Mouse (Mus musculus): ENCODE data around the gene Lpgat1.

Gene Lpgat1

DNA sequence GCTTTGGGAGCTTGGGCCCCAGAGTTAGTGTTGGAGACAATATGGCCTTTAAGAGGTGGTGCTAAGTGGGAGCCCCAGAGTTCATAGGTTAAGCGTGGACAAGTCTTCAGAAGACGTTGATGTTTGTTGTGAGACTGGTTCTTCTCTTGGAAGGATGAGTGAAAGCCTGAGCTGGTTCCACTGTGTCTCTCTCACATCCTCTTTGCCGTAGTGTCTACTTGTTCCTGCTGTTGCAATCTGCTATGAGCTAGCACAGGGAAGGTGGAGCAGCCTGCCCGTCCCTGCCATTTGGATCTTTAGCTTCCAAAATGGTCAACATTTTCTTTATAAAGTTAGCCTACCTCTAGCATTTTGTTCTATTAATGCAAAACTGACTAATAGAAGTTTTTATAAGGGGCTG lies 16.2 kb downstream of the Lpgat1 start:
- CTCF ChIA-PET: interaction anchor here (0.7 kb wide), 1 partner anchor 381 kb away, joined by 3 read pairs; no protein-coding TSS in a partner anchor

DNA sequence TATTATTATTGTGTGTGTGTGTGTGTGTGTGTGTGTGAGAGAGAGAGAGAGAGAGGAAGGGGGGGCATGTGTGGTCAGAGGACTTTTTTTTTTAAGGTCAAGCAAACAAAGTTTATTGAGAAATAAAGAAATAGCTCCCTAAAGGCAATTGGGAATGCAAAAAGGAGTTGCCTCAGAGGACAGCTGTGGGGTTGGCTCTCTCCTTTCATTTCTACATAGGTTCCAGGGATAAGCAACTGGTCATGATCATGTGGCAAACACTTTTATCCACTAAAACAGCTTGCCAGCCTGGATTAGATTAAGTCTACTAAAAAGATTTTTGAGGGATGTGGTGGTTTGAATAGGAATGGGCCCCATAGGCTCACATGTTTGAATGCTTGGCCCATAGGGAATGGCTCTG lies 18.8 kb downstream of the Lpgat1 start:
- CTCF ChIA-PET: no interaction called here

DNA sequence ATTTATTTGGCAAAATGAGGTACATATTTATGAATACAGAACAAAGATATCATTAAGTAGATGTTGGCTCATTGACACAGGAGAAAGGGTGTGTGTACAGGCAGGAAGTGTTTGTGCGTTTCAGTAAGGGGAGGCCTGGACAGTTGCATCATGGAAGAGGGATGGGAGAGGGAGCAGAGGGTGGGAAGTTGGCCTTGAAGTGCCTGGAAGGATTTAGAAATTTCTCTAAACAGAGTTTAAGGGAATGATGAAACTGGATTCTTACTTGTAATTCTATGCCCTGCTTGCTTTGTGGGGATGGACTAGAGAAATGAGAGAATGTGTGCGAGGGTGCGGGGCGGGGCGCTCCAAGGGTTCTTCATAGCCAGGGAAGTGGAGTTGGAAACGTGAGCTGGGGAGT lies 20.2 kb downstream of the Lpgat1 start:
- CTCF ChIA-PET: no interaction called here

DNA sequence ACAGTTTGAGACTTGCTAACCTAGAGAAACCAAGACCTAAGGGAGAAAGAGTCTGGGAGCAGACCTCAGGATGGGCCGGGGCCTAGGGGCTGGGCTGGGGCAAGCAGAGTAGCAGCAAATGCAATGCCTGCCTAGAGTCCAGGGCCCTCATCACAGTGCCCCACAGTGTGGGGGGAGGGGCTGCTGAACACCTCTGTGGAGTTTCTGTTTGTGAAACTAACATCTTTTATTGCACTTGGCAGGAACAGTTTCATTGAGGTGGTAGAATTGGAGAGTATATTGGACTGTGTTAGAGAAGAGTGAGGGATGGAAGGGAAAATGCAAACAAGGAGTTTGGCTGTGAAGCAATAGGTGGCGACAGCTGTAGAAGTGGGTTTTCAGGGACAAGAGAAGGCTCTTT lies 21.1 kb downstream of the Lpgat1 start:
- CTCF ChIA-PET: no interaction called here

DNA sequence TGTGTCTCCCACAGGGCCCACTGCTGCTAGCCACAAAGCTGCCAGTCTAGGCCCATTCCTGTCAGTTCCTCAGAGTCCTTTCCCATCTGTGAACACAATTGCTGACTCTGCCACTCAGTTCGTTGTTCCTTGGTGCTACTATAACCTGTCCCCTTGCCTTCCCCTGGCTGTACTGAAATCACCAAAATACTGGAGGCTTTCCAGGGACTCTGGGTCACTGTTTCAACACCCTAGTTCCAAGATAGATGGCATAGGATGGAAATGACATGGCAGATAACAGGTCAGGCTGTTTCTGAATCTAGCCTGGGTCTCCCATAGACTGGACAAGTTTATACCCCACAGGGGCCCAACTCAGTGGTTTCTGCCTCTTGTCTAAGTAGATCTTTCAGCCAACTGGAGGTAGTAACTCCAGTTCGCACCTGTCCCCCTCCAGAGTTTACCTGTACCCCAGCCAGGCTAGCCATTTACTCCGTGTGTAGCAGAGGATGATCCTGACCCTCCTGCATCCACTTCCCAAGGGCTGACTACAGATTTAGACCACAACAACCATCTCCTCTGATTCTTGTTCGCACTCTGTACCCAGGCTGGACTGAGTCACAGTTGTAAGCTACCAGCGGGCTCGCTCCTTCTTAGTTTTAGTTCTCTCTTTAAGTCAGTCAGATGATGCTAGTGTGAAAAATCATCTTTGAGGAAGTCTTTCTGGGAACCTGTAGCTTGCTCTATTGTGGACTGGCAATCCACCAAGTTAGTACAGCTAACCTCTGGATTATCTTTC lies 23.1 kb downstream of the Lpgat1 start:
- CTCF ChIA-PET: interaction anchor here (0.8 kb wide), 1 partner anchor 77 kb away, joined by 3 read pairs; no protein-coding TSS in a partner anchor

DNA sequence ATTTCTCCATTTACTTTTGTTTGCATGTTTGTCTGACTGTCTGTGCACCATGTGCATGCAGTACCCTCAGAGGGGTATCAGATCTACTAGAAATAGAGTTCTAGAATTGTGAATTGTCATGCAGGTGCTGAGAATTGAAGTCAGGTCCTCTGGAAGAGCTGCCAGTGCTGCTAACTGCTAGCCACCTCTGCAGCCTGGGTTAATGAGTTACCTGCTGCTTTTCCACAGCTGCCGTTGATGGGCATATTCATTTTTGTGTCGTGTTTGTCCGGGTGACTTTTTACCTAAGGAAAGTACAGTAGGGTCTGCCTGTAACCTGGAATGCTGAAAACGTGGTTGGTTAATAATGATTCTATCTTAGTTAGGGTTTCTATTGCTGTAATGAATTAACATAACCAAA lies 24.0 kb downstream of the Lpgat1 start:
- CTCF ChIA-PET: no interaction called here

DNA sequence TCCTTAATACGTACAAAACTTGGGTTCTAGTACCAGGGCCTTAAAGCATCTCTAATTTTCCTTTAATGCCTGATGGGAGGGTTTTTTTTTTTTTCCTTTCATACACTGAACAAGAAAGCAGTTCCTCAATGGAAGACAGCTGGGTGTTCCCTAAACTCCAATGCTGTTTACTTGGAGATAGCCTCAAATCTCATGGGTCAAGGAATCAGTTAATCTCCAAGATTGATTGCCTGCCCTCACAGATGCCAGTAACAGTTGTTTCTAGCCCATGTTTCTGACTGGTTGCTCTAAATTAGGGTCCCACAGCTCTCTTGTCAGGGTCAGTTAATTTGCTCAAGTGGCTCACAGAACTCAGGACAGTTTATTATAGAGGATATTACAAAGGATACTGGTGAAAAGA lies 30.8 kb downstream of the Lpgat1 start:
- CTCF ChIA-PET: no interaction called here

DNA sequence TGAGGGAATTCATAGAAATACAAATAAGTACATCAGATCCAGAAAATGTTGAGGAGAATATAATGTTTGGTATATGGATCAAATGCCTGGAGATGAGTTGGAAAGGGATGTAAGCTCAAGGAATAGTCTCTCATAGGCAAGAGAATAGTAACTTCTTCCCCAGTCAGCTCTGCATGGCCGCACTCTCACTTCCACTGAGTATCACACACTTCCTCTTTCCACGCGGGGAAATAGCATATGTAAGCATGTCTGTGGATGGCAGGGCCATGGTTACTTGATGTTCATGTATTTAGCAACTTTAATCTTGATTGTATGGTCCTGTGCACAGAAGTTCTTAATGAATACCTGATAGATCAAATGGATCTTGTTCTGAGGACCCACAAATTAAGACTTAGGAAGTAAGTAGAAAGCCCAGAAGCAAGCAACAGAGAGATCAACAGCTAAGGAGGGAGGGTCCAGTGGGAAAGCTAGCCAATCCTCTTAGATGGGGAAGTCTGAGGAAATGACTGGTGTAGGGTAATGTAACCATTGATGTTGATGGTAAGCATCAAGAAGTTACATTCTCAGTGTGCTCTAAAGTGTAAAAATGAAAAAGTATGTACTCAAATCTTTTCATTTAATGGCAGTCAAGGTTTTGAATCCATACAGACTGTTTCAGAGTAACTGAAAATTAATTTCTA lies 39.0 kb downstream of the Lpgat1 start:
- CTCF ChIA-PET: interaction anchor here (1.3 kb wide), 1 partner anchor 32 kb away, joined by 3 read pairs; no protein-coding TSS in a partner anchor

DNA sequence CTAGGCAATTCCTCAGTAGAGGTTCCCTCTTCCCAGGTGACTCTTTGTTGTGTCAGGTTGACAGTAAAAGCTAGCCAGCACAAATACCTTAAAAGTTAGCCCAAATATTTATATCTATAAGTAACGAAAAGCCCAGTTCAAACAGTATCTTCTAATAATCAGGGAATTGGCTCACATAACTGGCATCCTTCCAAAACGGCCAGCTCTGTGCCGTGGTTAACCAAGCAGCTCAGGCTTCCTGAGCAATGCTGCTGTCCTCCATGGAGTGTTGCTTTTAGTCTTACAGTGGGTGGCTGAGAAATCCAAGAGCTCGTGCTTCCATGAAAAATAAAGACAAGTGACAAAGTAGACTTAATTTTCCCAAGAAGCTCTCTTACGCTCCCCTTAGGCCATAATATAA lies 56.5 kb downstream of the Lpgat1 start:
- CTCF ChIA-PET: interaction anchor here (0.7 kb wide), 1 partner anchor 198 kb away, joined by 3 read pairs; no protein-coding TSS in a partner anchor

DNA sequence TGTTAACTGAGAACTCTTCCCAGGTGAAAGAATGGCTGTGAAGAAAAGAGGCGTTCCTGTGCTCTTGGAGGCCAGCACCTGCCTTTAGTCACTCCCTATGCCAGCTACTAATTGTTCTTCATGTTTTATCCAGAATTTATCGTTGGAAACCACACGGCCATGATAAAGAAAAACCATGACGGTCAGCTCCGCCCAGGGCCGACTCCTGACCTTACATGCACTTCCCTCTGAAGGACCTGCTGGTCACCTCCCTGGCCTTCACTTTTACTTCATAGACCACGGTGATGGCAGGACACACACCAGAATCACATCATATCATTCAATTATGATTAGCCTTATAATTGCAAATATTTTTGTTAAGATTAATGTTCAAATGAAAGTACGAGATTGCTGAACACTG lies 57.5 kb downstream of the Lpgat1 start:
- CTCF ChIA-PET: interaction anchor here (0.7 kb wide), 1 partner anchor 199 kb away, joined by 3 read pairs; no protein-coding TSS in a partner anchor

DNA sequence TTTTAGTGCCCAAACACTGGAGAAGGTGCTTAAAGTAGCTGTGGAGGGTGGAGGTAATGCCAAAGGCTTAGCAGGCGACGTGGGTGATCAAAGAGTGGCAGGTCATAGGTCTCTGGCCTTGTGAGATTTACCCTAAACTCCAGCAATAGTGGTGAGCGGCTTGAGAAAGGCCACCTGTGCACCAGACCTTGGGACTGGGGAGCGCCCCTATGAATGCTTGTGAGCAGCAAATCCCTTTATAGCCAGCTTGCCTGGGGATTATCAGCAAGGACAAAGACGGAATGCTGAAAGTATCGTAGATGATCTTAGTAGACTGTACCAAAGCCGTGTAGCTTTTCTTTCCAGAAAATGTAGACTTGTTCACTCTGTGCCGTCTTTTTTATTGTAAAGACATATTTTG lies 59.9 kb downstream of the Lpgat1 start:
- CTCF ChIA-PET: no interaction called here

DNA sequence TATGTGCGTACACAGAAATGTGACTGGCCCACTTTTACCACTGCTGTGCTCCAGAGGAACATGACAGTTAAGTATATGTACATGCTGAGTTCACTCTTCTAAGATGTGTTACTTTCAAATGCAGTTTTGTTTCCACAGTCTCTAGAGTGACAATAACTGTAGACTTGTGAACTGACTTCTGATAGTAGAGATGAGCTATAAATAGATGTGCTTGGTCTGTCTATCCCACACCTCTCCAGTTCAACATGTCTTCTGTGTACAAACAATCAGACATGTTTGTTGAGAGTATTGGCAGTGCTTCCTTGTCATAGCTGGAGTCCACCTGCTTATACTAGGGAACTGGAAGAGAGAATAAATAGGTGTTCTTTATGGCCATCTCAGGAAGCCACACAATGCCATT lies 62.8 kb downstream of the Lpgat1 start:
- CTCF ChIA-PET: no interaction called here

DNA sequence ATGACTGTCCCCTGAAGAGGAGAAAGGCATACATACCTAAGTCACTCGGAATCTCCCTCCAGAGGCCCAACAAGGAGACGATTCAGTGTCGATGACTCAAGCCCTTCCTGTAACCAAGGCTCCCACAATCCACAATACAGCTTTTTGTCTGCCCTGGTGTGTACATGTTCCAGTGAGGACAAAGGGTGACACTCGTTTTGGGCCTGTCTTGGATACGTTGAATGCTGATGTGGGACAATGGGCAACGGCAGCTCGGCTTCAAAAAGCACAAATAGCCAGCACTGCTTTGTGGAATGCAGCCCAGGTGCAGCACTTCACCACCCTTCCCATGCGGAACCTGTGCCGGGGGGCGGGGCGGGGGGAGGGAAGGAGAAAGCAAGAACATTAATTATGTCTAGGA lies 67.5 kb downstream of the Lpgat1 start:
- CTCF ChIA-PET: no interaction called here

DNA sequence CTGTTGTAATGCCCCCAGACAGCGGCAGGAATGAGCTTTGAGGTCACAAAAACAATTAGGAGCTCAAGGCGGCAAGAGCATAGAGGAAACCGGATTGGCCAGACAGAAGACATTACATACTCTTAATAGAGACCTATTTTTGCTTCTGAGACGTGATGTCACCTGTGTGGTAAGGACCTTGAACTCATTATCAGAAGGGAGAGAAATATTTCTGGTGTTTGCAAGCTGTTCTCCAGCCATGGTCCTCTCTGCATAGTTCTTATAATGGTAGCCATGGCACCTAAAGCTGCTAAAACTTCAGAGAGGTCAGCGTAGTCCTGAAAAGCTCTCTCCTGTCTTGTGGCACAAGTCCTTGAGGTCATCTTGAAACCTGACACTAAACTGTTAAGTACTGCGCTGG lies 68.6 kb downstream of the Lpgat1 start:
- CTCF ChIA-PET: no interaction called here

DNA sequence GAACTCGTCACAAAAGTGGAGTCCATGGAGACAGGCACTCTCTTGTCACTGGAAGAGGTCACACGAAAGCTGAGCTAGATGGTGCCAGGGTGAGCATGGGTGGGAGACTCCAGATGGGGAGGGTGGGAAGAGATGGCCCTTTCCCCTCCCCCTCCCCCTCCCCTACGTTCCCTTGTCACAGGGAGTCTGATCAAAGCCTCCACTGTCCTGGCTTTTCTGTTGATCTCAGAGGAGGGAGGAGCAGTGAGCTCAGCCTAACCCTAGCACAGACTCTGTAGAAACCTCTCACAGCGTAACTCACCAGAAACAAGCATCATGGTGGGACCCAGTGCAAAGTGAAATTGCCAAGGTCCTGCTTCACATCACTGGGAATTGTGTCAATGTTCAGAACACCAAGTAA lies 69.7 kb downstream of the Lpgat1 start:
- CTCF ChIA-PET: interaction anchor here (0.6 kb wide), 1 partner anchor 478 kb away, joined by 4 read pairs; no protein-coding TSS in a partner anchor

DNA sequence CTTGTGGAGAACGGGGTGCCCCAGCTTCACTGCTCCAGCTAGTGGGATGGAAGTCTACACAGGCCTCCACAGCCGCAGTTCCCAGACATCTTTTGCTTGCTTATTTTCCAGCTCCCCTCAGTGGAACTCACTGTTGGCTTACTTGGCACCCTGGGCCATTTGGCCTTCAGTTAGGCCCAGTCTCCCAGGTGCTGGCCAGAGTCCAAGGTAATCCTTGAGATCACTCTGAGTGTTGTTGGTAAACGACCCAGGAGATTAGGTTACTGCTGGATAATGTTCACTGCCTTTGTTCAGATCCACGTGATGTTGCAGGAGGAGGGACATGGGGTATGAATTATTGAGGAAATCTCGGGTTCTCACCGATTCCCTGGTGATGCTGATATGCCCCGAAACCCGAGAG lies 75.4 kb downstream of the Lpgat1 start:
- CTCF ChIA-PET: no interaction called here

DNA sequence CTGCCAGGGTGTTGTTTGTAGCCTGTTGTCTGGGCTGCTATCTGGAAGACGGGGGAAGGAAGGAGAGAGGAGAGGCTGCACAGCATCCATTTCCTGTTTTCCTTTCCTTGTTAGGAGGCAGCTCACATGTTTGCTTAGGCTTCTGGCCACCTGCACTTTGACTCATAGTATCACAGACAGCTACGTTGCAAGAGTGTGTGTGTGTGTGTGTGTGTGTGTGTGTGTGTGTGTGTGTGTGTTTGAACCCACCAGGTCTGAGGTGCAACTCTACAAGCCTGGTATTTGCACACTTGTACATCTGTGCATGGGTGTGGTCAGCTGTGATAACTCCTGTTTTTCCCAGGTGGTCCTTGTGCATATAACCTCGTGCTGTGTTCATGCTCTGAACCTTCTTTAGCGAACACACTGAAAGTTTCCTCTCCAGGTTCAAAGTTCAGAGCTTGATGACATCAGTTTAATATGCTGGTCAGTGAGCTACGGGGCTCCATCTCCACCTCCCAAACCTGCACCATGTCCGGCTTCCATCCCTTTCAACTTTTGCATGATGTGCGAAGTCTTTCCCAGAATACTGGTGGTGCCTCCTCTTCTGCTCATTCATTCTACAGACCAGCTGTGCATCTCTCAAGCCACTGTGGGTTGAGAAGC lies 76.4 kb downstream of the Lpgat1 start:
- CTCF ChIA-PET: no interaction called here

DNA sequence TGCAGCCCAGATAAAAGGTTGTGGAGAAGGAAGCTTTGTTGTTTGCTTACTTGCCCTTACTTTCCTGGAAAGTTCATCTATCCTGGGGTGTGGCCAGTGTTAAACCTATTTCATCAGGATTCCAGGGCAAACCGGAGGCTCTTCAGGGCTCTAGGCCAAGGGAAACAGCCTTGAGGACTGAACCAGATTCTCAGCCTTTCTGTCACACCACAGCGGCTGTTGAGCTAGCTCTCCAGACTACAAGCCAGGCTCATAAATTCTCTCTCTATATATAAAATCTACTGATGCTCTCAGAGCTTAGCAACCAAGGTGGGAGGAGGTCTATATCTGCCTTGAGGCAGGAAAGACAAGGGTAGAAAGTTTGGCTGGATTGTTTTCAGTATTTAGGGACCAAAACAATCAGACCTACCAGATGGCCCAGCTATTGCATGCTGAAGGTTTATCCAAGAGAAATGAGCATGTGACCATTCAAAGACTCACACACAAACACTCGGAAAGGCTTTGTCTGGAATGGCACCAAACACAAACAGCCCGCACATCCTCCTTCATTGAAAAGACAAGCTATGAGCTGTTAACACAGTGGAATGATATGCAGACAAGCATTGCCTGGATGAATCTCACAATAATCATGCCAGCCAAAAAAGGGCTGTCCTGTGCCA lies 78.7 kb downstream of the Lpgat1 start:
- CTCF ChIA-PET: no interaction called here

DNA sequence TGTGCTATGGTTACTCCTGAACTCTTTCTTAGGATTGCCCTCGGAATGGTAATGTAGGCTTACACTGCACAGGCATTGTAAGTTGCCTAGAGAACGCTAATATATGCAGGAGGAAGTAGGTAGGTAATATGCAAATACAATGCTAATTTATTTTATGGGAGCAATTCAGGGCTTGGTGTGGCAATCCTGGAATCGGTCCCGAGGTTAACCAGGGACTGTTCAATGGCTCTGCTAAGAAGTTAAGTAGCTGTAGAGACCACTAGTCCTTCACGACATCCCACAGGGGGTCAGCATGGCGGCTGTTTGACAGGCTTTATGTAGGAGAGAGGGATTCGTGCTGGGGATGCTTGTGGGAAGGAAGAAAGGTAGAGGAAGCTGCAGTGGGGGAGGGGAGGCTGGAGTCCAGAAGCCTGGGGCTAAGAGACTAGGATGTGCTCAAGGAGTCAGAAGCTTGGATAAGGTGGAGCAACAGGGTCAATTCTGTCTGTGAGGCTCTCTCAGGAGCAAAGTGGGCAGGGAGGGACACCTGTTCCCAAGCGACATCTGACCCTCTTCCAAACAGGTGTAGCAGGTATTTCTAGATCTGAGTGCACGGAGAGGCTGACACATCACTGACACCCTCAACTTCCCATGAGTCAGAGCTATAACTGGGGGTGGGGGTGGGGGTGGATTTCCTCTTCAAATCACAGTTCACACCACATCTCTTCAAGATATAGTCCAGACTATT lies 84.6 kb downstream of the Lpgat1 start:
- CTCF ChIA-PET: no interaction called here

DNA sequence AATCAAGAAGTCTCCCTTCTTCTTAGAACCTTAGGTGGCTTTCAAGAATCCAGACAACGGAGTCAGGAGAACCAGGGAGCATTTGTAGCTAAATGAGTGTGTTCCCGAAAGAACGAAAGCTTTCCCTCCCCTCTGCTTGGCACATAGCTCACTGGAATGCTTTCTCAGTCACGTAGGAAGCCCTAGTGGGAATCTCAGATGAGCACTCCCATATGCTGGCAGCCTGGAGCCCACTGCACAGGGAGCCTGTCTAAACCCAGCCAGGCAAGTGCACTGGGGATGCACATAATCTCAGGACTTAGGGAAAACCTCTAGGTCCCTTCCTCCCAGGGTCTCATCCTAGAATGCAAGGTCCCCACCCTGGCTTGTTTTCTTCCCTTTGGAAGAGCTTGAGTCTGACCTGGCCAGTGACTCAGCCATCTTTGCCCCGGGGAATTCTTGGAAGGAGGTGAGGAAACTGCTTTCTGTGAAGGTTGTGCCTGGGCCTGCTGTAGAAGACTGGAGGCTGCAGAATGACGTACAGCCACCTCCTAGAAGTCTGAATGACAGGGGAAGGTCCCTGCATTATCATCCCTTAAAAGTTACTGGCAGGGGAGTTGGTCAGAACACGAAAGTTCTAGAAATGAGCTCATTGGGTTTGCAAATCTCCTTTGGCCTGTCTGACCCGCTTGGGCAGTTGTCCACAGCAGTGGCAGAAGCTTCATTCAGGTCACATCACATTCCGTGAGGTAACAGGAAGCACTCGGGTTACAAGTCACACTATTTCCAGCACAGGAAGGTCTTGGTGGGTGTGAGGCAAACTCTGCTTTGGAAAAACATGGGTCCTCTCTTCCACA lies 85.4 kb downstream of the Lpgat1 start:
- CTCF ChIA-PET: interaction anchor here (0.6 kb wide), 1 partner anchor 37 kb away, joined by 3 read pairs; no protein-coding TSS in a partner anchor

DNA sequence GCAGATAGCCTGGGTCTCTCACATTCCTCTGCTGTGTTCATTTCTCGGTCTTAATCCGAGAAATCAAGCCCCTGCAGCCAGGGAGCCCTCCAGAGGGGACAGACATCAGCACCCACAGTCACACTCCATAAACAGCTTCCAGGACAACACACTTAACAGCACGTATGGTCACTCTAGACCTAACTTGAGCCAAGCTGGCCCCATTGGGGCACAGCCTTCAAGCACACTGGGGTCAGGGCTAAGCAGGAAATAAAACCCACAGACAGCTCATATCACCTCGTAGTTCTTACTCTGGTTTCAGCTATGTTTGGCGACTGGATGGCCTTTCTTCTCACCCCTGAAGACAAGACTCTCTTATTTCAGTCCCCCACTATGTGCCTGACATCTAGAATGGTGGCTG lies 87.1 kb downstream of the Lpgat1 start:
- CTCF ChIA-PET: interaction anchor here (0.5 kb wide), 1 partner anchor 88 kb away, joined by 5 read pairs; no protein-coding TSS in a partner anchor

Data from spleen, embryonic (tissue).